Mouse (Mus musculus) limb, embryonic 11.5 days (tissue): Measurements from ENCODE around the gene Olfr284. TPM values are rescaled to one million over a fixed set of nuclear protein-coding genes. Genes with fewer than 3 reads are reported as not detected.

Source experiments
- ATAC-seq: fragments of 200-750 bp; cut with Nextera tagmentation; 2 replicates; pipeline ENCODE4 v1.8.0; 2017; ENCODE audit warnings: low read depth; ENCODE audit not compliant: insufficient number of reproducible peaks, low FRiP score, low TSS enrichment
- DNase-seq: peaks from one replicate; pipeline ENCODE4 v3.0.0-alpha.2; 2015; ENCODE audit warnings: low spot score
- H3K27ac ChIP-seq: fragments of 300-500 bp; sonication (generic); replicated peaks from 2 replicates; pipeline ENCODE4 v1.5.1; 2014; ENCODE audit warnings: low read depth, mild to moderate bottlenecking, low read length
- H3K27me3 ChIP-seq: fragments of 300-500 bp; sonication (generic); 2 replicates; pipeline ENCODE4 v1.6.1; 2014; ENCODE audit warnings: mild to moderate bottlenecking, low read length, mixed read lengths; ENCODE audit not compliant: control insufficient read depth, insufficient read depth
- H3K36me3 ChIP-seq: fragments of 300-500 bp; sonication (generic); 2 replicates; pipeline ENCODE4 v1.6.1; 2014; ENCODE audit warnings: mild to moderate bottlenecking, low read length, moderate library complexity, mixed read lengths; ENCODE audit not compliant: control insufficient read depth, insufficient read depth
- H3K4me1 ChIP-seq: fragments of 300-500 bp; sonication (generic); 2 replicates; pipeline ENCODE4 v1.6.1; 2014; ENCODE audit warnings: low read length, mixed read lengths; ENCODE audit not compliant: control insufficient read depth, insufficient read depth
- H3K4me2 ChIP-seq: fragments of 300-500 bp; sonication (generic); 2 replicates; pipeline ENCODE4 v1.6.1; 2014; ENCODE audit warnings: low read depth, mild to moderate bottlenecking, moderate library complexity; ENCODE audit not compliant: severe bottlenecking
- H3K4me3 ChIP-seq: fragments of 300-500 bp; sonication (generic); 2 replicates; pipeline ENCODE4 v1.5.1; 2014; ENCODE audit warnings: low read depth, low read length
- H3K9ac ChIP-seq: fragments of 300-500 bp; sonication (generic); 2 replicates; pipeline ENCODE4 v1.6.1; 2014; ENCODE audit warnings: mild to moderate bottlenecking, low read length
- H3K9me3 ChIP-seq: fragments of 300-500 bp; sonication (generic); 2 replicates; pipeline ENCODE4 v1.6.1; 2016; ENCODE audit warnings: low read length; ENCODE audit not compliant: control insufficient read depth
- WGBS: fragments of 180-500 bp; shearing (Covaris S2); extraction: QIAGEN DNeasy Blood & Tissue Kit; methylation state at CpG from one replicate; pipeline ENCODE4 v1.1.7; 2014; 5-methylcytosine and 5-hydroxymethylcytosine counted together
- polyA plus RNA-seq: library from polyadenylated mRNA; unstranded; fragments of >200 nt; fragmentation: Nextera tagmentation; extraction: Ambion mirVana; gene quantifications from 2 replicates; pipeline ENCODE4 v1.2.1, GENCODE M21; 2014

The Olfr284 gene
- polyA plus RNA-seq: not detected in 2 replicates

GRCm38 (mm10) chr15:98340887-98341286 is at the start of gene Olfr284:
Olfr284 (minus strand) TSS chr15:98340987.
- WGBS: 84% methylated on average over 8 of the region's 8 CpGs

GRCm38 (mm10) chr15:98389796-98390195 is 49.0 kb upstream of the Olfr284 start:
- Histone ChIP-seq H3K4me1 (no peaks in the 10 kb centered on the region), H3K4me3 (no peak overlapping the region), H3K4me2 (no peak overlapping the region), H3K27me3 (no peaks in the 10 kb centered on the region), H3K9me3 (no peaks in the 10 kb centered on the region), H3K9ac (no peak overlapping the region), H3K27ac (no peak overlapping the region), H3K36me3 (no peaks in the 10 kb centered on the region)
- DNase-seq (peak; percentile 84), ATAC-seq (no peak)
- 38% methylated on average over 7 of the region's 7 CpGs for WGBS

More at GRCm38 (mm10) chr15:98340887-98341286, at the start of gene Olfr284:
- no peaks in the 10 kb centered on the region for H3K27me3 ChIP-seq
- no peak within 1 kb of the TSS for H3K9ac ChIP-seq
- H3K36me3 ChIP-seq: no peaks in the 10 kb centered on the region
- H3K4me2 ChIP-seq: no peak within 1 kb of the TSS
- no peaks in the 10 kb centered on the region for H3K9me3 ChIP-seq
- no peak for ATAC-seq
- H3K4me1 ChIP-seq: no peaks in the 10 kb centered on the region
- H3K27ac ChIP-seq: no peak within 1 kb of the TSS
- H3K4me3 ChIP-seq: no peak within 1 kb of the TSS
- no peak for DNase-seq

- DNase-seq (peak; percentile 19), ATAC-seq (no peak)
- H3K36me3 ChIP-seq: no peaks in the 10 kb centered on the region
- WGBS: 67% methylated on average over 2 of the region's 2 CpGs
- H3K9ac ChIP-seq: no peak overlapping the region
- no peaks in the 10 kb centered on the region for H3K9me3 ChIP-seq
- no peak overlapping the region for H3K27ac ChIP-seq
- H3K4me1 ChIP-seq: no peaks in the 10 kb centered on the region
- no peaks in the 10 kb centered on the region for H3K27me3 ChIP-seq
- no peak overlapping the region for H3K4me3 ChIP-seq
- H3K4me2 ChIP-seq: no peak overlapping the region
Measured at GRCm38 (mm10) chr15:98387621-98388020, 46.8 kb upstream of the Olfr284 start.

GRCm38 (mm10) chr15:98380846-98381245 is 40.1 kb upstream of the Olfr284 start, which contains the start of gene Olfr283:
Olfr283 (minus strand) TSS chr15:98380946.
- H3K4me1 ChIP-seq: no peaks in the 10 kb centered on the region
- DNase-seq: no peak
- no peak within 1 kb of the TSS for H3K27ac ChIP-seq
- no peak within 1 kb of the TSS for H3K9ac ChIP-seq
- no peak for ATAC-seq
- H3K9me3 ChIP-seq: no peaks in the 10 kb centered on the region
- no peak within 1 kb of the TSS for H3K4me2 ChIP-seq
- 85% methylated on average over 6 of the region's 6 CpGs for whole genome bisulfite sequencing
- no peaks in the 10 kb centered on the region for H3K36me3 ChIP-seq
- H3K27me3 ChIP-seq: no peaks in the 10 kb centered on the region
- no peak within 1 kb of the TSS for H3K4me3 ChIP-seq

- H3K4me2 ChIP-seq: no peak overlapping the region
- H3K36me3 ChIP-seq: no peaks in the 10 kb centered on the region
- H3K4me3 ChIP-seq: no peak overlapping the region
- no peaks in the 10 kb centered on the region for H3K4me1 ChIP-seq
- WGBS: 93% methylated on average over 13 of the region's 13 CpGs
- DNase-seq: peak; percentile 9
- no peak for ATAC-seq
- H3K9ac ChIP-seq: no peak overlapping the region
- H3K27me3 ChIP-seq: no peaks in the 10 kb centered on the region
- H3K9me3 ChIP-seq: no peaks in the 10 kb centered on the region
- no peak overlapping the region for H3K27ac ChIP-seq
Measured at GRCm38 (mm10) chr15:98378209-98378608, 37.4 kb upstream of the Olfr284 start.

- no peaks in the 10 kb centered on the region for H3K27me3 ChIP-seq
- H3K4me3 ChIP-seq: no peak within 1 kb of the TSS
- no peaks in the 10 kb centered on the region for H3K4me1 ChIP-seq
- no peaks in the 10 kb centered on the region for H3K9me3 ChIP-seq
- no peak within 1 kb of the TSS for H3K27ac ChIP-seq
- DNase-seq (no peak), ATAC-seq (no peak)
- no peak within 1 kb of the TSS for H3K4me2 ChIP-seq
- 92% methylated on average over 5 of the region's 5 CpGs for WGBS
- H3K36me3 ChIP-seq: no peaks in the 10 kb centered on the region
- H3K9ac ChIP-seq: no peak within 1 kb of the TSS
Measured at GRCm38 (mm10) chr15:98317177-98317724, 23.5 kb downstream of the Olfr284 start, which contains the start of gene Olfr285. Olfr285 (minus strand) TSS chr15:98317353.

GRCm38 (mm10) chr15:98315703-98316102 is 25.1 kb downstream of the Olfr284 start:
- Histone ChIP-seq H3K27me3 (no peaks in the 10 kb centered on the region), H3K9ac (no peak overlapping the region), H3K4me2 (no peak overlapping the region), H3K9me3 (no peaks in the 10 kb centered on the region), H3K4me1 (no peaks in the 10 kb centered on the region), H3K36me3 (no peaks in the 10 kb centered on the region), H3K27ac (no peak overlapping the region), H3K4me3 (no peak overlapping the region)
- DNase-seq: no peak
- WGBS: 56% methylated on average over 6 of the region's 6 CpGs
- ATAC-seq: no peak

GRCm38 (mm10) chr15:98295628-98296551 is 44.9 kb downstream of the Olfr284 start, which contains the start of gene Zfp641:
Zfp641 (minus strand) TSS chr15:98296161.
- H3K27me3 ChIP-seq: no peaks in the 10 kb centered on the region
- WGBS: 2% methylated on average over 57 of the region's 60 CpGs
- peak within 1 kb of the TSS; percentile 97 for H3K4me2 ChIP-seq
- H3K36me3 ChIP-seq: no peaks in the 10 kb centered on the region
- no peaks in the 10 kb centered on the region for H3K9me3 ChIP-seq
- H3K4me1 ChIP-seq: no peaks in the 10 kb centered on the region
- H3K4me3 ChIP-seq: peak within 1 kb of the TSS; percentile 59
- H3K27ac ChIP-seq: no peak within 1 kb of the TSS
- DNase-seq: peak; percentile 33
- peak within 1 kb of the TSS; percentile 53 for H3K9ac ChIP-seq
- no peak for ATAC-seq
